Mouse (Mus musculus) heart, adult 2 months (tissue): ENCODE results near the gene Fam83e. TPM values are rescaled to one million over a fixed set of nuclear protein-coding genes. Genes with fewer than 3 reads are reported as not detected.

Experiments used
- DNase-seq, 2 experiments: peaks; one replicate each; pipeline ENCODE4 v3.0.0; 2021
- H3K27ac ChIP-seq: fragments of 200-600 bp; 2 replicates; pipeline ENCODE4 v1.8.1; 2022
- H3K27me3 ChIP-seq: fragments of 200-500 bp; 2 replicates; pipeline ENCODE4 v1.6.1; 2012; ENCODE audit warnings: mild to moderate bottlenecking, low read length, inconsistent platforms, mixed read lengths; ENCODE audit not compliant: control insufficient read depth, insufficient read depth
- H3K36me3 ChIP-seq: fragments of 200-500 bp; 2 replicates; pipeline ENCODE4 v1.6.1; 2012; ENCODE audit warnings: low read length, inconsistent platforms; ENCODE audit not compliant: control insufficient read depth, insufficient read depth
- H3K4me1 ChIP-seq: fragments of 200-500 bp; 2 replicates; pipeline ENCODE4 v1.6.1; 2011; ENCODE audit warnings: low read length; ENCODE audit not compliant: control insufficient read depth, insufficient read depth
- H3K4me3 ChIP-seq: fragments of 200-600 bp; 2 replicates; pipeline ENCODE4 v1.8.1; 2022
- H3K79me2 ChIP-seq: fragments of 200-500 bp; replicated peaks from 2 replicates; pipeline ENCODE4 v1.6.1; 2012; ENCODE audit warnings: mild to moderate bottlenecking, inconsistent platforms, low read length, moderate library complexity, mixed read lengths; ENCODE audit not compliant: control insufficient read depth, insufficient read depth
- H3K9ac ChIP-seq: fragments of 200-500 bp; 2 replicates; pipeline ENCODE4 v1.6.1; 2012; ENCODE audit warnings: low read depth, mild to moderate bottlenecking, control low read depth, inconsistent platforms, low read length, mixed read lengths
- CTCF ChIP-seq: fragments of 200-600 bp; IDR thresholded peaks from 2 replicates; pipeline ENCODE4 v1.8.1; 2022; ENCODE audit warnings: antibody characterized with exemption, mild to moderate bottlenecking, moderate library complexity
- EP300 ChIP-seq: fragments of 200-500 bp; IDR thresholded peaks from 2 replicates; pipeline ENCODE4 v1.6.1; 2011; ENCODE audit warnings: low read depth, low read length, control low read depth; ENCODE audit not compliant: insufficient read depth
- POLR2A ChIP-seq: fragments of 200-500 bp; IDR thresholded peaks from 2 replicates; pipeline ENCODE4 v1.6.1; 2011; ENCODE audit warnings: mild to moderate bottlenecking, low read depth, low read length, control low read depth; ENCODE audit not compliant: insufficient read depth
- WGBS: fragments of 180-500 bp; shearing (Covaris S2); methylation state at CpG from one replicate; pipeline ENCODE4 v1.1.7; 2018; 5-methylcytosine and 5-hydroxymethylcytosine counted together
- intact Hi-C: fragments of 180-260 bp; cut with DNase I; formaldehyde crosslinking; loops from one replicate; pipeline ENCODE4 v1.15.1; 2025
- polyA plus RNA-seq: library from polyadenylated mRNA; depleted of rRNA; stranded (reverse); fragments of >200 nt; gene quantifications from 2 replicates; pipeline ENCODE4 v1.2.3, GENCODE M21; 2012
- total RNA-seq, 2 experiments: library from RNA; stranded (reverse); gene quantifications; 2 replicates each; pipeline ENCODE4 v1.2.3; 2021

Gene Fam83e
- total and polyA plus RNA-seq, 3 experiments: 0.13 to 1.1 (median 0.34) TPM

DNA sequence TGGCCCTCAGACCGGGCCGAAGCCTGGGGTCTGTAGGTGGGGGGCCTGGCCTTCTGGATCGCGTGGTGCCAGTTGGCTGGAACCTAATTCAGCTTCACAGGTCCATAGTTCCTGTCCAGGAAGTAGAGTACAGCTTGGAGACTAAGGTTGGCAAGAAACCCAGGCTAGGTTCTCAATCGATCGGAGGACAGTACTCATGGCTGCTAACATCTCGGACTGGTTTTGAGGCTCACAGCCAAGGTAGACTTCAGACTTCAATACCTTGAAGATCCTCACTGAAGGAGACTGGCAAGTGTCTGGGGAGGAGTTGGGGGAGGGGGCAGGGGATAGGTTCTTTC, 191 bp downstream of the Fam83e start:
- WGBS: 67% methylated on average over 7 of the region's 7 CpGs
- peaks cover 3% of the 10 kb centered on the region for H3K36me3 ChIP-seq
- no peak for DNase-seq

DNA sequence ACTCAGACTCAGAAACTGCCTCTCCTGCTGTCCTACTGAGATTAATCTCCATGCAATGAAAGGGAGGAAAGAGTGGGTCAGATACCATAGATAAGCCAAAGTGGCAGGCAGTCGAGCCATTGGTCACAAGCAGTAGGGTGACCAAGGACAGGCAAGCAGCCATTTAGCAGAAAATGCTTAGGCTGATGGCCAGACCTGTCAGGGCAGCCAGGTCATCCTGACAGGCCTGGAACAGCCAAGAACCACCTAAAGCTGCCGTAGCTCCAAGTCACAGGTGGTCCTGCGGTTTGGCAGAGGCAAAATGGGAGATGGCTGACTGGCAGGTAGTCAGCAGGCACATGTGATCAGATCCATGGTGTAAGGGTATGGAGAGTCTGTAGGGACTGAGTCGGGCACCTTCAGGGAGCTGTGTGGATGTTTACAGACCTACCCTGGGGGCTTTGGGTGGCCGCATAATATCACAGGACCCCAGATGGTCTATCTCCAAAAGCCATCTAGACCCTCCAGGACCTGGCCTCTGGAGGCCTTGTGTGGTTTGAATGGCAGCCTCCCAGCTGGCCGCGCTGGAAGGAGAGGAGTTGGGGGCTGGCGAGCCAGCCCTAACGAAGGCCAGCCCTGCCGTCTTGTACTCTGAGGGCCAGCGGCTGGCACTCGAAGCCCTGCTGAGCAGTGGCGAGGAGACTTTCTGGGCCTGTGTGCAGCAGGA, 783 bp downstream of the Fam83e start:
- Histone ChIP-seq H3K79me2 (no peaks in the 10 kb centered on the region), H3K36me3 (peaks cover 3% of the 10 kb centered on the region), H3K9ac (no peak overlapping the region), H3K4me3 (no peak overlapping the region), H3K4me1 (peaks cover 2% of the 10 kb centered on the region), H3K27me3 (no peaks in the 10 kb centered on the region), H3K27ac (no peak overlapping the region)
- WGBS: 61% methylated on average over 13 of the region's 13 CpGs
- no peak for TF ChIP-seq CTCF
- TF ChIP-seq POLR2A: no peak
- TF ChIP-seq EP300: no peak
- DNase-seq: peak; percentile 29 to 46
- intact Hi-C loops: loop anchor here (5.0 kb wide), 1 partner anchor 86 kb away; no protein-coding TSS in a partner anchor

More for the DNA sequence above, 191 bp downstream of the Fam83e start:
- intact Hi-C loops: loop anchor here (5.0 kb wide), 1 partner anchor 86 kb away; no protein-coding TSS in a partner anchor
- Histone ChIP-seq H3K9ac (no peak overlapping the region), H3K79me2 (no peaks in the 10 kb centered on the region; the same call in 1 of the 2 replicates), H3K4me3 (no peak overlapping the region), H3K27me3 (no peaks in the 10 kb centered on the region), H3K4me1 (peaks cover 5% of the 10 kb centered on the region), H3K27ac (no peak overlapping the region)
- TF ChIP-seq CTCF: no peak
- TF ChIP-seq POLR2A: no peak
- TF ChIP-seq EP300: no peak

DNA sequence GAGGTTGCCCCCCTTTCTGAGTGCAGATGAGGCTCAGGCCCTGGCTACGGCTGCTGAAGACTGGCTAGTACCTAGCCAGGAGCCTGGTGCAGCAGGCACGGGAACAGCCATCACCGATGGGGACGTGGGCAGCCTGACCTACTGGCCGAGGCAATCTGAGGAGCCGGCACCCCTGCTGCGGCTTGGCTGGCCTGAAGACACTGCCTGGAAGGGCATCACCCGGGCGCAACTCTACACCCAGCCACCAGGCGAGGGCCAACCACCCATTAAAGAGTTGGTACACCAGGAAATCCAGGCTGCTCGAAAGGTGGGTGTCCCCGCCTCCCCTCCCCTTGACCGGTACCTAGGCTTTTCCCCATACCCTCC, 1.3 kb downstream of the Fam83e start:
- peaks cover 3% of the 10 kb centered on the region for H3K36me3 ChIP-seq
- H3K4me1 ChIP-seq: peaks cover 2% of the 10 kb centered on the region
- H3K27ac ChIP-seq: no peak overlapping the region
- 76% methylated on average over 13 of the region's 13 CpGs for WGBS
- DNase-seq: peak in 1 of 2 experiments; percentile 24
- no peak overlapping the region for H3K4me3 ChIP-seq
- H3K9ac ChIP-seq: no peak overlapping the region
- intact Hi-C loops: loop anchor here (5.0 kb wide), 1 partner anchor 85 kb away; no protein-coding TSS in a partner anchor
- H3K27me3 ChIP-seq: no peaks in the 10 kb centered on the region
- H3K79me2 ChIP-seq: no peaks in the 10 kb centered on the region
- TF ChIP-seq POLR2A: no peak
- no peak for TF ChIP-seq EP300
- no peak for TF ChIP-seq CTCF

DNA sequence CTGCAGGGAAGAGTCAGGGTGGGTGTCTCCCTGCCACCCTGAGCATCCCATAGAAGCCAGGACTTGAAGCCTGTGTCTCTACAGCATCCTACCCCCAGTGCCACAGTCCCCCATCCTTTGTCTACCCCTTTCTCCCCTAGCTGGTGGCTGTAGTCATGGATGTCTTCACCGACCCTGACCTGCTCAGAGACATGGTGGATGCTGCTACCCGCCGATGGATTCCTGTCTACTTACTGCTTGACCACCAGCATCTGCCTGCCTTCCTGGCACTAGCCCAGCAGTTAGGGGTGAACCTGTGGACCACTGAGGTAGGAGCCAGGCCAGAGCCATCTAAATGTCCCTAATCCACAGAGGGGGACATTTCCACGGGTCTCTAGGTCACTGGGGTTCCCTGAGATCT, 2.3 kb downstream of the Fam83e start:
- Histone ChIP-seq H3K36me3 (peaks cover 3% of the 10 kb centered on the region), H3K4me3 (no peak overlapping the region), H3K27me3 (no peaks in the 10 kb centered on the region), H3K27ac (no peak overlapping the region), H3K9ac (no peak overlapping the region), H3K79me2 (no peaks in the 10 kb centered on the region), H3K4me1 (peaks cover 2% of the 10 kb centered on the region)
- TF ChIP-seq EP300 (no peak), POLR2A (no peak), CTCF (no peak)
- no peak for DNase-seq
- intact Hi-C loops: loop anchor here (5.0 kb wide), 1 partner anchor 84 kb away; no protein-coding TSS in a partner anchor
- 87% methylated on average over 4 of the region's 4 CpGs for WGBS

DNA sequence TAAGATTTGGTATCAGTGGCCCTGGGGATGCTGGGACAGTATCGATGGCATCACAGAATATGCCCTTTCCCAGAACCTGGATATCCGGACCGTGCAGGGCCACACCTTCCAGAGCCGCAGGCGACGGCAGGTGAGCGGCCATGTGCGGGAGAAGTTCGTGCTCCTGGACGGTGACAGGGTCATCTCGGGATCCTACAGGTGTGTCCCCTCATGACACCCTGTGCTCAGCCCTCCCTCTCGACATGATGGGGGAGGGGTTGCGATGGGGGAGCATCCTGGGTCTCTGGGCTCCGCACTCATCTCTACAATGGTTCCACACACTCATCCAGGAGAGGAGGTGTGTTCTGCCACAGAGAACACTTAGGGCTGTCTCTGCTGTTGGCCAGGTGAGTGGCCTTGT, 2.8 kb downstream of the Fam83e start:
- Histone ChIP-seq H3K79me2 (no peaks in the 10 kb centered on the region), H3K36me3 (peaks cover 2% of the 10 kb centered on the region), H3K27ac (no peak overlapping the region), H3K27me3 (no peaks in the 10 kb centered on the region), H3K4me3 (no peak overlapping the region), H3K4me1 (peaks cover under 1% of the 10 kb centered on the region), H3K9ac (no peak overlapping the region)
- intact Hi-C loops: loop anchor here (5.0 kb wide), 1 partner anchor 84 kb away; no protein-coding TSS in a partner anchor
- no peak for DNase-seq
- WGBS: 92% methylated on average over 14 of the region's 14 CpGs
- TF ChIP-seq CTCF (no peak), POLR2A (no peak), EP300 (no peak)

DNA sequence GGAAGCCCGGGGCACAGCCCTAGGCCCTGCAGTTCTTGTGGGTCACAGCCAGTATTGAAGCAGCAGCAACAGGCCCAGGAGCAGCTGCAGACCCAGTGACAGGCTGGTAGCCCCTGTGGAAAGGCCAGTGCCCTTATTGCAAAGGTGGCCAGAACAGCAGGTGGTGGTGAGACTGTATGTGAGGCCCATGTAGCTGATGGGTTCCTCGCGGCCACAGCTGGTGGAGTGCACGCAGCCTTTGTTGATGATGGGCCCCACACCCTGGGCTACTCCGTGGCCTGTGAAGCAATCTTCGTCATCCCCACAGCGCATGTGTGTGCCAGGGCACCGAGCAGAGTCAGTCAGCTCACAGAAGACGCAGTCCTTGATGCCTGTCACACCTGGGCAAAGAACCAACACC, 4.1 kb downstream of the Fam83e start:
- no peaks in the 10 kb centered on the region for H3K27me3 ChIP-seq
- DNase-seq: no peak
- H3K4me1 ChIP-seq: no peaks in the 10 kb centered on the region
- TF ChIP-seq POLR2A (no peak), CTCF (no peak), EP300 (no peak)
- H3K4me3 ChIP-seq: no peak overlapping the region
- no peak overlapping the region for H3K9ac ChIP-seq
- no peak overlapping the region for H3K27ac ChIP-seq
- intact Hi-C loops: no loop called here
- no peaks in the 10 kb centered on the region for H3K36me3 ChIP-seq
- WGBS: 86% methylated on average over 9 of the region's 9 CpGs
- H3K79me2 ChIP-seq: no peaks in the 10 kb centered on the region
